Mouse (Mus musculus): ENCODE data around the gene Bcas3. TPM values are rescaled to one million over a fixed set of nuclear protein-coding genes. Genes with fewer than 3 reads are reported as not detected.
A peak's percentile ranks its signal among the peaks of the same experiment; 100 is the strongest.

Bcas3 gene
- polyA plus RNA-seq, 1 experiment from 2014 or later, result 27.7 TPM

- WGBS, result 88% methylated on average over 7 of the region's 7 CpGs
- Histone ChIP-seq H3K27me3 (replicated peaks; ENCODE audit: low read depth, poor library complexity, severe bottlenecking) (no peaks in the 10 kb centered on the region), H3K9me3 (no peaks in the 10 kb centered on the region), H3K4me1 (peaks cover 2% of the 10 kb centered on the region; the same call in 1 of the 2 replicates), H3K4me3 (no peak overlapping the region), H3K27ac (replicated peaks) (no peak overlapping the region), H3K36me3 (replicated peaks) (no peaks in the 10 kb centered on the region)
- DNase-seq (ENCODE audit: low spot score), result no peak
Observed at GRCm38 (mm10) chr11:85383975-85384821, 31.2 kb downstream of the Bcas3 start.

- Histone ChIP-seq H3K27me3 (replicated peaks; ENCODE audit: low read depth, poor library complexity, severe bottlenecking) (no peaks in the 10 kb centered on the region), H3K27ac (replicated peaks) (peak overlapping the region; percentile 79), H3K4me1 (peaks cover 40% of the 10 kb centered on the region), H3K9me3 (no peaks in the 10 kb centered on the region), H3K36me3 (replicated peaks) (no peaks in the 10 kb centered on the region), H3K4me3 (peak overlapping the region; percentile 9; the same call in 1 of the 2 replicates)
- DNase-seq (ENCODE audit: low spot score), result peak; percentile 60
- 47% methylated on average over 12 of the region's 12 CpGs for WGBS
Observed at GRCm38 (mm10) chr11:85392179-85392863, 39.4 kb downstream of the Bcas3 start.

- H3K4me1 ChIP-seq, result peaks cover 40% of the 10 kb centered on the region
- no peaks in the 10 kb centered on the region for H3K36me3 ChIP-seq (replicated peaks)
- H3K27ac ChIP-seq (replicated peaks), result peak overlapping the region; percentile 79
- no peaks in the 10 kb centered on the region for H3K27me3 ChIP-seq (replicated peaks; ENCODE audit: low read depth, poor library complexity, severe bottlenecking)
- WGBS, result 46% methylated on average over 9 of the region's 9 CpGs
- H3K9me3 ChIP-seq, result no peaks in the 10 kb centered on the region
- peak overlapping the region; percentile 9; the same call in 1 of the 2 replicates for H3K4me3 ChIP-seq
- peak; percentile 21 for DNase-seq (ENCODE audit: low spot score)
Observed at GRCm38 (mm10) chr11:85392864-85393220, 39.9 kb downstream of the Bcas3 start.

- peak; percentile 19 for DNase-seq (ENCODE audit: low spot score)
- peaks cover 38% of the 10 kb centered on the region for H3K4me1 ChIP-seq
- H3K27ac ChIP-seq (replicated peaks), result peak overlapping the region; percentile 55; the same call in 1 of the 2 replicates
- no peaks in the 10 kb centered on the region for H3K36me3 ChIP-seq (replicated peaks)
- WGBS, result 59% methylated on average over 3 of the region's 3 CpGs
- no peaks in the 10 kb centered on the region for H3K27me3 ChIP-seq (replicated peaks; ENCODE audit: low read depth, poor library complexity, severe bottlenecking)
- H3K4me3 ChIP-seq, result no peak overlapping the region
- H3K9me3 ChIP-seq, result no peaks in the 10 kb centered on the region
Observed at GRCm38 (mm10) chr11:85393990-85394389, 41.0 kb downstream of the Bcas3 start.

- Histone ChIP-seq H3K4me3 (no peak overlapping the region), H3K27me3 (replicated peaks; ENCODE audit: low read depth, poor library complexity, severe bottlenecking) (no peaks in the 10 kb centered on the region), H3K9me3 (no peaks in the 10 kb centered on the region), H3K4me1 (peaks cover 38% of the 10 kb centered on the region), H3K36me3 (replicated peaks) (no peaks in the 10 kb centered on the region), H3K27ac (replicated peaks) (peak overlapping the region; percentile 78)
- DNase-seq (ENCODE audit: low spot score), result peak; percentile 17
- WGBS, result 37% methylated on average over 7 of the region's 7 CpGs
Observed at GRCm38 (mm10) chr11:85395361-85395760, 42.4 kb downstream of the Bcas3 start.

GRCm38 (mm10) chr11:85406531-85406930 lies 53.6 kb downstream of the Bcas3 start:
- H3K27me3 ChIP-seq (replicated peaks; ENCODE audit: low read depth, poor library complexity, severe bottlenecking), result no peaks in the 10 kb centered on the region
- no peak overlapping the region for H3K27ac ChIP-seq (replicated peaks)
- WGBS, result 75% methylated on average over 3 of the region's 3 CpGs
- H3K9me3 ChIP-seq, result no peaks in the 10 kb centered on the region
- no peak overlapping the region for H3K4me3 ChIP-seq
- H3K4me1 ChIP-seq, result 0 out of 2 replicates have a peak, but pooled peaks cover 5% of the 10 kb centered on the region
- DNase-seq (ENCODE audit: low spot score), result no peak
- H3K36me3 ChIP-seq (replicated peaks), result no peaks in the 10 kb centered on the region

GRCm38 (mm10) chr11:85407700-85408099 lies 54.7 kb downstream of the Bcas3 start:
- no peak overlapping the region for H3K4me3 ChIP-seq
- H3K36me3 ChIP-seq (replicated peaks), result no peaks in the 10 kb centered on the region
- 0 out of 2 replicates have a peak, but pooled peaks cover 7% of the 10 kb centered on the region for H3K4me1 ChIP-seq
- no peak for DNase-seq (ENCODE audit: low spot score)
- H3K9me3 ChIP-seq, result no peaks in the 10 kb centered on the region
- WGBS, result 87% methylated on average over 3 of the region's 3 CpGs
- no peak overlapping the region for H3K27ac ChIP-seq (replicated peaks)
- H3K27me3 ChIP-seq (replicated peaks; ENCODE audit: low read depth, poor library complexity, severe bottlenecking), result no peaks in the 10 kb centered on the region

GRCm38 (mm10) chr11:85412319-85412718 lies 59.4 kb downstream of the Bcas3 start:
- H3K36me3 ChIP-seq (replicated peaks), result no peaks in the 10 kb centered on the region
- no peak for DNase-seq (ENCODE audit: low spot score)
- H3K9me3 ChIP-seq, result no peaks in the 10 kb centered on the region
- H3K4me1 ChIP-seq, result 0 out of 2 replicates have a peak, but pooled peaks cover 6% of the 10 kb centered on the region
- no peak overlapping the region for H3K4me3 ChIP-seq
- no peaks in the 10 kb centered on the region for H3K27me3 ChIP-seq (replicated peaks; ENCODE audit: low read depth, poor library complexity, severe bottlenecking)
- 62% methylated on average over 7 of the region's 7 CpGs for WGBS
- no peak overlapping the region for H3K27ac ChIP-seq (replicated peaks)

GRCm38 (mm10) chr11:85414476-85414875 lies 61.5 kb downstream of the Bcas3 start:
- 0 out of 2 replicates have a peak, but pooled peaks cover 6% of the 10 kb centered on the region for H3K4me1 ChIP-seq
- WGBS, result 93% methylated on average over 1 of the region's 1 CpGs
- no peaks in the 10 kb centered on the region for H3K9me3 ChIP-seq
- no peak overlapping the region for H3K4me3 ChIP-seq
- DNase-seq (ENCODE audit: low spot score), result no peak
- H3K27ac ChIP-seq (replicated peaks), result no peak overlapping the region
- H3K27me3 ChIP-seq (replicated peaks; ENCODE audit: low read depth, poor library complexity, severe bottlenecking), result no peaks in the 10 kb centered on the region
- no peaks in the 10 kb centered on the region for H3K36me3 ChIP-seq (replicated peaks)

- peak; percentile 32 for DNase-seq (ENCODE audit: low spot score)
- Histone ChIP-seq H3K4me1 (peaks cover 54% of the 10 kb centered on the region), H3K36me3 (replicated peaks) (no peaks in the 10 kb centered on the region), H3K27me3 (replicated peaks; ENCODE audit: low read depth, poor library complexity, severe bottlenecking) (no peaks in the 10 kb centered on the region), H3K9me3 (no peaks in the 10 kb centered on the region), H3K27ac (replicated peaks) (peak overlapping the region; percentile 69), H3K4me3 (no peak overlapping the region)
- 63% methylated on average over 6 of the region's 6 CpGs for WGBS
Observed at GRCm38 (mm10) chr11:85427353-85427752, 74.4 kb downstream of the Bcas3 start.

- no peaks in the 10 kb centered on the region for H3K9me3 ChIP-seq
- H3K27me3 ChIP-seq (replicated peaks; ENCODE audit: low read depth, poor library complexity, severe bottlenecking), result no peaks in the 10 kb centered on the region
- WGBS, result 32% methylated on average over 3 of the region's 3 CpGs
- H3K27ac ChIP-seq (replicated peaks), result peak overlapping the region; percentile 69
- H3K36me3 ChIP-seq (replicated peaks), result no peaks in the 10 kb centered on the region
- DNase-seq (ENCODE audit: low spot score), result peak; percentile 25
- peaks cover 54% of the 10 kb centered on the region for H3K4me1 ChIP-seq
- H3K4me3 ChIP-seq, result no peak overlapping the region
Observed at GRCm38 (mm10) chr11:85428227-85428626, 75.3 kb downstream of the Bcas3 start.

GRCm38 (mm10) chr11:85430743-85431448 lies 77.9 kb downstream of the Bcas3 start:
- WGBS, result 50% methylated on average over 11 of the region's 11 CpGs
- DNase-seq (ENCODE audit: low spot score), result peak; percentile 46
- H3K27ac ChIP-seq (replicated peaks), result peak overlapping the region; percentile 78
- no peaks in the 10 kb centered on the region for H3K36me3 ChIP-seq (replicated peaks)
- peaks cover 50% of the 10 kb centered on the region for H3K4me1 ChIP-seq
- H3K4me3 ChIP-seq, result no peak overlapping the region
- H3K9me3 ChIP-seq, result no peaks in the 10 kb centered on the region
- no peaks in the 10 kb centered on the region for H3K27me3 ChIP-seq (replicated peaks; ENCODE audit: low read depth, poor library complexity, severe bottlenecking)
